Mouse (Mus musculus) gastrocnemius, postnatal 36 days (tissue): ENCODE data around the gene Ucma. TPM values are rescaled to one million over a fixed set of nuclear protein-coding genes. Genes with fewer than 3 reads are reported as not detected.

Source experiments
- DNase-seq, 2 experiments: peaks; one replicate each; pipeline ENCODE4 v3.0.0; 2022
- intact Hi-C: fragments of 180-260 bp; cut with DNase I; formaldehyde crosslinking; loops from one replicate; pipeline ENCODE4 v1.15.1; 2025
- total RNA-seq, 2 experiments: library from RNA; stranded (reverse); gene quantifications; 2 replicates each; pipeline ENCODE4 v1.2.3; 2021

Gene Ucma
- total RNA-seq, 2 experiments from 2014 or later = not detected

GRCm38 (mm10) chr2:4998905-4999304, 23.0 kb downstream of the Ucma start:
- no peak for DNase-seq
- intact Hi-C loops = no loop called here

DNA sequence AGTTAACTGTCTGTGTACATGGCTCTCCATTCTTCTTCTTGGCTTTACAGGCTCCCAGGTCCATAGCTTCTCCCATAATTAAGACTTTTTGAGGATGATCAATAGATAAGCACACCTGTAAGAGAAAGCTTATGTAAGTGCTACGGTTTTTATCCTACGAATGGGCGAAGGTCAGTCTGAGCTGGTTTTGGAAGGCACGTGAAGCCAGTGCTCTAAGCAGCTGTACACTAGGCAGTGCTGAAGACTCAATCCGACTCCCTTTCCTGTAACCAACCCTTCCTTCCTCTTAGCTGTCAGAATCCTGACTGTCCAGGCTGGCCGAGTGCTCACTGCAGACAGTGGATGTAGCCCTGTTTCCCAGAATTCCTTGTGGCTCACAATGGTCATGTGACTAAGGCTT, 25.3 kb downstream of the Ucma start:
- intact Hi-C loops = no loop called here
- DNase-seq = no peak

DNA sequence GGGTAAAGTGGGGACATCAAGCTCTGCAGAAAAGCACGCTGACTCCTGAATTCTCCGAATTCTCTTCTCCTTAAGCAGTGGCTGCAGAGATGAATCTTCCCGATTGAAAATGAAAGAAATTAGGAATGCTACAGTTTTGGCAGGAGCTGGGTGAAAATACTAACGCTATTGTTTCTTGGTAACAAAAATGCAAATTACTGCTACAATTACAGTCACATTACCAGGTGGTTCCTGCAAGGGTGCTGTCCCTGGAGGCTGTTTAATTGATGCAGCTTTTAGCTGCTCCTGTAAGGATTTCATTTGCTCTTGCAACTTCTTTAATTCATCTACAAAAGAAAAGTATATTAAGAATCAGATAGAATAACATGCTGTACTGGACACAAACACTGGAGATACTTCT, 31.2 kb downstream of the Ucma start:
- intact Hi-C loops = no loop called here
- no peak for DNase-seq

DNA sequence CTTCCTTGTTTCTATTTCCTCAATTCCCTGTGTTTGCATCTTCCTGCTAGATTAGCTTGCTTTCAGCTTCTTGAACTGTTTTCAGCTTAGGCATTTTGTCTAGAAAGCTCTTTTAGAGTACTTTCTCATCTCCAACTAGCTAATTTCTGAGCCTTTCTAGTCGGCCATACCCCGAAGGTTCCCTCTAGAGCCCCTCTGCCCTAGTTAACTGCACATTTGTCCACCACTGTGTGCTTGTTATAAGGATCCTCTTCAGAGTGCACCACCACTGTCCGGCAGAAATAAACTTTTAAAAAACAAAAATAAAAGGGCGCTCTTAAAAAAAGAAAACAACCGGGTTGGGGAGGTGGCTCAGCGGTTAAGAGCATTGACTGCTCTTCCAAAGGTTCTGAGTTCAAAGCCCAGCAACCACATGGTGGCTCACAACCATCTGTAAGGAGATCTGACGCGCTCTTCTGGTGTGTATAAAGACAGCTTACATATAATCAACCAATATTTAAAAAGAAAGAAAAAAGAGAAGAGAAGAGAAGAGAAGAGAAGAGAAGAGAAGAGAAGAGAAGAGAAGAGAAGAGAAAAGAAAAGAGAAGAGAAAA, 36.1 kb downstream of the Ucma start:
- no peak for DNase-seq
- intact Hi-C loops = loop anchor here (5.0 kb wide), 1 partner anchor 90 kb away; no protein-coding TSS in a partner anchor

DNA sequence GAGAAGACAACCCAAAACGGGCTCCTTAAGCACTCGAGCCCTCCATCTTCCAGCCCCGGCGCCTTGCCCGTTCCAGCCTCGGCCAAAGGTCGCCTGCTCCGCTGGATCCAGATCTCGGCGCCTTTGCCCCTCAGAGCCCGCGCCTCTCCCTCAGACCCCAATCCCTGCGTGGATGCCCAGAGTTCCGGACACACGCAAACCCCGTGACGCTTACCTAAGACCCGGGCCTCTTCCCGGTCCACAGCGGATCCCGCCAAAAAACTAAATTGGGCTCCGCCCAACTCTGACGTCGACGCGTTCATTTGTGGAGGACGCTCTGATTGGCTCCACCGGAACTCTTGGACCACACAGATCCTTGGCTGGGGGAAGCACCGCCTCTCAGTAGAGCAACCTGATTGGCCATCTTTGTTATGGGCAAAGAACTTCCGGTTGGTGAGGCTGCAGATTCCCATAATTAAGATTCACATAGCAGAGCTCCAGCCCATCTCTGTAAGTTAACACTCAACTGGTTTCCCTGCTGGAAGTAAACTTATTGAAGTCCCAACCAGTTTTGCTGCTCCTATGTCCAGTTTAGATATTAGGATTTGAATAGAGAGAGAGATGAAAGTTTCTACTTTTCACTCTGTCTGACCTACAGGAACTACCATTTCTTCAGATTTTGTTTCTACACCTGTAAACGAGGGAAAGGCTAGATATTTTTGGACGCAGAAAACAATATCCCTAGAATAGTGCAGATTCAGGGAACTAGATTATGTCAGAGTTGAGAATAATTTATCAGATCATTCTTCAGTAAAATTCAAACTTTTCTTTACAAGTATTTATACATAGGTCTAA, 36.8 kb downstream of the Ucma start, which contains the start of gene Mcm10:
Gene Mcm10, minus strand, starts transcription at position 301 of the 834 bp plus-strand sequence.
- DNase-seq = peak; percentile 88 to 89
- intact Hi-C loops = loop anchor here (5.0 kb wide), 1 partner anchor 90 kb away; no protein-coding TSS in a partner anchor

DNA sequence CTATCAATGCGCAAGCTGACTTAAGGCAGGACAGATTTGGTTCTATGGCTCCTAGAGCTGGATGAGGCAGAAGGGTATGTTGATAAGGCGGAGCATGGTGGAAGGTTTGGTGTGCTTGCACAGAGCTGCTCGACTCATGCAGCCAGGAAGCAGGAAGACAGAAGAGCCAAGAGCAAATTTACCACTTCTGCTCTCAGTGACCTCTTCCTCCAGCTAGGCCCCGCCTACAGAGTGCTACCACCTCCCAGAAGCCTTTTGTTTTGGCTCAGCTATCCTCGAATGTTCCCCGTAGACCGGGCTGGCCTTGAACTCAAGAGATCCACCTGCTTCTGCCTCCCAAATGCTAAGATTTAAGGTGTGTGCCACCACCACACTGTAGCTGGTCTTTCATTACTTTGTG, 38.7 kb downstream of the Ucma start:
- intact Hi-C loops = loop anchor here (5.0 kb wide), 1 partner anchor 92 kb away; no protein-coding TSS in a partner anchor
- no peak for DNase-seq

DNA sequence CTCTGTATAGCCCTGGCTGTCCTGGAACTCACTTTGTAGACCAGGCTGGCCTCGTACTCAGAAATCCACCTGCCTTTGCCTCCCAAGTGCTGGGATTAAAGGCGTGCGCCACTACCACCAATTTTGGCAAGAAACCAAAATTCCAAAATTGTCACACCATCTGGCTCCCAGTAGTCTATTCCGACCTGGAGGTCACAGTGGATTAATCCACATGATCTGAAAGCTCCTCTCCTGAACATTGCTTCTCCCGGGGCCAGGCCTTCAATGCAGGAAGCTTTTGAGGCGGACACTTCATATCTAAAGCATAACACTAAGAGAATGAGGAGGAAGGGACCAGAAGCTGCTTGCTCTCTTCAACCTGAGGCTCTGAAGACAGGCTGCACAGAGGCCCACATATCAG, 39.6 kb downstream of the Ucma start:
- no peak for DNase-seq

DNA sequence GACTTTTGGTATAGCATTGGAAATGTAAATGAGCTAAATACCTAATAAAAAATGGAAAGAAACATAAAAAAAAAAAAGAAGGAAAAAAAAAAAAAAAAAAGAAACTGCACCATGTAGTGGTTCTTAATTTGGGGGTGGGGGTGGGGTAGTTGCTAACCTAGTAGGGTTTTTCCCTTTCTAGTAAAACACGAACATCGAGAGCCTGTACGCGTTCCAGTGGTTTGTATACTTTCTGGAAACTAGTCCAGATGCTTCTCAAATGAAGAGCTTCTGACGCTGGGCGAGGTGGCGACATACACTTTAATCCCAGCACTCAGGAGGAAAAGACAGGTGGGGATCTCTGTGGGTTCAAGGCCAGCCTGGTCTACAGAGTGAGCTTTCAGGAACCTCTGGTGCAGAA, 41.0 kb downstream of the Ucma start:
- DNase-seq = no peak
- intact Hi-C loops = no loop called here

More for the DNA sequence above, 39.6 kb downstream of the Ucma start:
- intact Hi-C loops = no loop called here

GRCm38 (mm10) chr2:5019708-5020107, 43.8 kb downstream of the Ucma start:
- DNase-seq = no peak
- intact Hi-C loops = no loop called here

DNA sequence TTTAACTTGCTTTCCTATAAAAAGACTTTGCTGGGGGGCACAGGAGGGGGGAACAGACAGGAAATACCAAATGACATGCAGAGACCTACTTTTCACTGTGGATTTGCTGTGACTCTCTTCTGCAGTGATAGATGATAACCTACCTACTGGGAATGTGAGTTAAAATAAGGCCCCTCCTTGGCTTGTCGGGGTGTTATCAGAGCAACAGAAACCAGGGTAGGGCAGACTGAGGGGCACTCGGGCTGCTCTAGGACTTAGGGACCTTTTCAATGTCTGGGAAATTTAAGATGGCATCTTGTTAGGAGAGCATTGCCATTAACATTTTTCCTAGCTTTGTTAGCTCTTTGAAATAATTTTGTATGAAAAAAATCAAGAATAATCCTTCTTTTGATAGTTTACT, 47.4 kb downstream of the Ucma start:
- intact Hi-C loops = no loop called here
- no peak for DNase-seq

DNA sequence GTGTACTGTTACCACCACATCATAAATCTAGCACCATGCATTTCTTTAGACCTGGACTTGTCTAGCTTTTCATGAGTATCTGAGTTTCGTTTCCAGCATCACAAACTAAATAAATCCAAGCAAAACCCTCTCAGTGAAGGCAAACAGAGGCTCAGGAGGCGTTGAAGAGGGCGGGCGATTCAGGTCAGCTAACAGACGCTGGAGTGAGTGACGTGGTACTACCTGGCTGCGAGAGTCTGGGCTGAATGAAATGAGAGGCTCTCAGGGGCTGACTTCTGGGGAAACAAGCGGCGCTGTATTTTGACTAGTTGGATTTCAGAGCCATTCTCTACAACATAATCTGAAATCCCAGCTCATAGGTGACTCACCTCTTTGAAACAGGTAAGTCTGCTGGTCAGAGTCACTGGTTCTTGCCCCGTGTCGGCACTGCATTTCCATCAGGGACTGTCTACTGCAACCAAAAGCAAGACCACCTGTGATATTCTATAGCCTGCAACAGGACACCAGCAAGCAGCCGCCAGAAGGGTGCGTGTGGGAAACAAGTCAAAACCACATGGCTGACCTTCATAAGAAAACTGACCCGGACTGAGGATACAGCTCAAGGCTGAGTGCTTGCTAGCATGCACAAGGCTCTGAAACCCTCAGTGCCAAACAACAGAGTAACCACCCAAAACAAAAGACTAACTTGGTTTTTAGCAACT, 47.9 kb downstream of the Ucma start:
- DNase-seq = no peak
- intact Hi-C loops = no loop called here

GRCm38 (mm10) chr2:5025162-5025733, 49.3 kb downstream of the Ucma start:
- intact Hi-C loops = no loop called here
- no peak for DNase-seq

DNA sequence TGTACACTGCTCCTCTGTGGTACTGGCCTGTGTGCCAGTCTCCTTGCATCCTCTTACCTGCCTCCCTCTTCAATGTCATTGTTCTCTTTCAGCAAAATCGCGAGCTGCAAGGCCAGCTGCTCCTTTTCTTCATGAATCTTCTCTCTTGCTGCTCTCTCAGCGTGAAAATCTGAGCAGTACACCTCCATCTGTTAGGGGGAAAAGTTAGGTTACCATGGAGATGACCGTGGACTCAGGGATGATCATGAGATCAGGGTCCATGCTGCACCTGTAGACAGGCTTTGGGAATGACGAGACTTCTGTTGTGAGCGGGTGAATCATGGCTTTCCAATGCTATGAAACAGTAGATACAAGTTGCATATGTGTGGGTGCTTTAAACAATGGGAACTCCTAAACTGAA, 51.1 kb downstream of the Ucma start:
- intact Hi-C loops = no loop called here
- no peak for DNase-seq

GRCm38 (mm10) chr2:5028047-5028446, 52.1 kb downstream of the Ucma start:
- intact Hi-C loops = no loop called here
- no peak for DNase-seq

DNA sequence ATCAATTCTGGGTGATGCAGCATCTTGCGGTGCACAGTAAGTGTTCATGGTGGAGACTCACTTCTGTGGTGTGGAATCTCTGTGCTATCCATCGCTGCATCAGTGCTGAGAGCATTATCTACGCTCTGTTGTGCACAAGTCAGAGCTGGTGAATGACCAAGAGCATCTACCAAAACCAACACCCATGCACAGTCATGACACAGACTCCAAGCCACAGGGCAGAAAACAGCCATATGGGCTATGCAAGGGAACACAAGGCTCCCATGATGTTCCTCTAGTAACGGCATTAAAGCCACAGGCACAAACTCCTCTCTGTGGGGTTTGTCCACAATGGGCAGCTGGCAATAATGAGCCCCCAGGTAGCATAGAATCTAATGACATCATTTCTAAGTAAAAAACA, 53.9 kb downstream of the Ucma start:
- intact Hi-C loops = no loop called here
- DNase-seq = no peak

DNA sequence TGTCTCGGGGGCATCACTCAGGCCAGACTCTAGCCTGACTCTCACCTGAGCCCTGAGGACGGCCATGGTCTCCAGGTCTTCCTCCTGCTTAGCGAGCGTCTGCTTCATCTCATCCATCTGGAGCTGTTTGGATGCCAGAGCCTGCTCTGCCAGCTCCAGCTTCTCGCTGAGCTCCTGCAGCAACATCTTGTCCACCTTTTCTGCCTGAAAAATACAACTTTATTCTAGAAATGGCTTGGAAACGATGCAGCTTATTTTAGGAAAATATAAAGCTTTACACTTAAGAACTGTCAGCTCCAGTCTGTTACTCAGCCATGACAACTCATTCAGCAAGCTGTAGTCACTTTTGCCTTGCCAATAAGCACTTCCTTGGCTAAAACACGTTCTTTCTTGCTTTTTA, 55.3 kb downstream of the Ucma start:
- no peak for DNase-seq
- intact Hi-C loops = no loop called here

- intact Hi-C loops = no loop called here
- no peak for DNase-seq
Observed at GRCm38 (mm10) chr2:5032665-5033064, 56.7 kb downstream of the Ucma start.

- no peak for DNase-seq
- intact Hi-C loops = no loop called here
Observed at GRCm38 (mm10) chr2:5033546-5034420, 57.9 kb downstream of the Ucma start.

- intact Hi-C loops = no loop called here
- DNase-seq = no peak
Observed at GRCm38 (mm10) chr2:5034801-5035200, 58.9 kb downstream of the Ucma start.

DNA sequence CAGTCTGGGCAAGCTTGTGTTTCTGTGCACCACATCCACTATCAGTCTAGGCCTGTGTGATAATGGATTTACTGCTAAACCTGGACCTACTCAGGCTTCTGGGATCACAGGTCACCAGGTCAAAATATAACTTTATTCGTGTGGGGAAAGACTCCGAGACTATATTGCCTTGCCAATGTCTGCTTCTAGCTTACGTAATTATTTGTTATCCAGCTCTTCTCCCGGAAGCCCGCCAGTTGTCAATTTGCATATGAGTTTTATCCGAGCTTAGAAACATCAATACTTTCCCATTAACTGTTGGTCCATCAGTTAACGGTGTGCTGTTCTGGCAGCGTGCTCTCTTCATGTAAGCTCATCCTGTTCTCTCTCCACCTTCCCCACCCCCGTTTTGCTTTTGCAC, 59.3 kb downstream of the Ucma start:
- intact Hi-C loops = no loop called here
- no peak for DNase-seq
